Mouse (Mus musculus) kidney, adult 9 months (tissue): ENCODE data around the gene Fam78a.

ENCODE experiments used
- DNase-seq: peaks from one replicate; pipeline ENCODE4 v3.0.0; 2022

Fam78a gene

GRCm38 (mm10) chr2:32037279-32037858 is 47.3 kb downstream of the Fam78a start:
- DNase-seq = no peak

DNA sequence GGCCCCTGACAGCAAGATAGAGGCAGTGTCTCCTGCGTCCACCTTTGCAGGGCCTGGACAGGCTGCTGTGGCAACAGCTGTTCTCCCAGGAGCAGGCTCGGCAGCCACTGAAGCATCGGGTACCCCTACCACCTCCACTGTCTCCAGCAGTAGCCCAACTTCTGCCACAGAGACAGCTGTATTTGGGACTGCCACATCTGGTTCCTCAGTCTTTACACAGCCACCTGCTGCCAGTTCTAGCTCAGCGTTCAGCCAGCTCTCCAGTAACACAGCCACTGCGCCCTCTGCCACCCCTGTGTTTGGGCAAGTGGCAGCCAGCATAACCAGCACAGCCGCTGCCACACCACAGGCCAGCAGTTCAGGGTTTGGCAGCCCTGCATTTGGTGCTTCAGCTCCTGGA is 50.5 kb downstream of the Fam78a start:
- no peak for DNase-seq

- DNase-seq = no peak
These were observed 51.2 kb downstream of the Fam78a start for GRCm38 (mm10) chr2:32033436-32033835.

DNA sequence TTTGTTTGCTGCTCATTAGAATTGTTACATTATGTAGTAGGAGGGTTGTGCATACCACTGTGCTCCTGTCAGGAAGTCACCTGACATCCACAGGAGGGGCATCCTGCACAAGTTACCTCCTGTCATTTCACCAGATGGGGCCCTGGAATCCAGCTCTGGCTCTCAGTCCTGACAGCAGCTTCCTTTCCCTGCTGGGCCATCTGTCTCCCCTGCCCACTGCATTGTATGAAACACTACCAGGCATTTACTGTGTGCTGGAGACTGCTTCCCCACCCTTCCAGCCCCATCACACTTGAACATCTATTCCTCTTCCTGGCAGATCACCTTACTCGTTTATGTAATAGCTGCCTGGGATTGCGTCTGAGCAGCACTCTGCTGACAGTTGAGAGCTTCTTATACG is 55.0 kb downstream of the Fam78a start:
- no peak for DNase-seq

- DNase-seq = no peak
These were observed 60.3 kb downstream of the Fam78a start for GRCm38 (mm10) chr2:32024372-32024771.

DNA sequence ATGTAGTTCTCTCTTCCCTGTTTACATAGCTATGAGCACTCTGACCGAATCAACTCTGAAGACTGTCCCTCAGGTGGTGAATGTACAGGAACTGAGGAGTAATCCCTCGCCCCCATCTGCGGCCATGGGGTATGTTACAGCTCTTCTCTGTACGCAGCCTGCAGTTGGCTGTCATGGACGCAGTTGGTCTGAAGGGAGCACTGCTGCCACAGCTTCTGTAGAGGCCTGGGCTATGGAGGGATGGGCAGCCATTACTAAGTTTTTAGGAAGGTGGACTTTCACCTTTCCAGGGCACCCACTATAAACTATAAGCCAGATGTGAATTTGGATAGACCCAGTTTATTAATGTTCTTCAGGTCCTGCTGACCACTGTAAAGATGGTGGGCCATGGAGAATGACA is 64.4 kb downstream of the Fam78a start:
- DNase-seq = no peak

GRCm38 (mm10) chr2:32019704-32020103 is 65.0 kb downstream of the Fam78a start:
- DNase-seq = peak; percentile 36

DNA sequence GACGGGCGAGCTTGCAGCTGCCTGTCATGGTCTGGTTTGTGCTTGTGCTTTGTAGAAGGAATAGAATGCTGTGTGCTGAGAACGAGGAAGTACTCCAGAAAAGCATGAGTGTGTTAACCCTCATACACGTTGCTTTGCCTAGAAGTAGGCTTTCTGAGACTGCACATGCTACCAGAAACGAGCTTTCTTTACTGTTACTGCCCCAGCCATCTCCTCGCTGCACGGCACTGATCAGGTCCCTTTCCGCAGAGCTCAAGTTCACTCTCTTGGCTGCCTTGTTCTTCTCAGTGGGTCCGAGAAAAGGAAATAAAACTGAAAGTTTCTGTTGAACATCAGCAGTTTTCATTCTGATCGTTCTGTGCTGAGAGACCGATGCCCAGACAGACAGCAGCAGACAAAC is 75.9 kb downstream of the Fam78a start:
- no peak for DNase-seq

GRCm38 (mm10) chr2:32008311-32008710 is 76.3 kb downstream of the Fam78a start:
- DNase-seq = no peak
